Mouse (Mus musculus) left cerebral cortex, adult 8-10 months (tissue): ENCODE data around the gene Cdk19. TPM values are rescaled to one million over a fixed set of nuclear protein-coding genes. Genes with fewer than 3 reads are reported as not detected.
"Not testable (repeated sequence)": the region's sequence is repeated elsewhere in the genome, so short reads cannot be mapped to it uniquely, and the experiment has no call there.

ENCODE experiments used
- DNase-seq, 2 experiments: peaks; one replicate each; pipeline ENCODE4 v3.0.0; 2022; ENCODE audit warnings: low spot score in 2 of 2
- total RNA-seq, 4 experiments: library from RNA; stranded (reverse); gene quantifications; 2 replicates each; pipeline ENCODE4 v1.2.4; 2022

The Cdk19 gene
- total RNA-seq, 4 experiments from 2014 or later, result 46.8 to 57.5 (median 52.8) TPM

DNA sequence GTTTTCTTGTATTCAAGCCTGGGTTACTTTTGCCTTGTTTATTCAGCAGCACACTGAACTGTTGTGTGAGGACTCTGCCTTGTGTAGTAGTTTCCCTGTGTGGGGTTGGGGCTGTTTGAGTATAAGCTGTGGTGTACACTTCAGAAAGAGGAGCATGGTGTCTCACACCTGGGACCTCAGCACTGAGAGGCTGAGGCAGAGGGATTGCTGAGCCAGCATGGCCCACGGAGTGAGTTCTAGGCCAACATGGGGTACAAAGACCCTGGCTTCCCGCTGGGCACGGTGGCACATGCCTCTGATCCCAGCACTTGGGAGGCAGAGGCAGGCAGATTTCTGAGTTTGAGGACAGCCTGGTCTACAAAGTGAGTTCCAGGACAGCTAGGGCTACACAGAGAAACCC, 139.3 kb downstream of the Cdk19 start:
- no peak for DNase-seq

DNA sequence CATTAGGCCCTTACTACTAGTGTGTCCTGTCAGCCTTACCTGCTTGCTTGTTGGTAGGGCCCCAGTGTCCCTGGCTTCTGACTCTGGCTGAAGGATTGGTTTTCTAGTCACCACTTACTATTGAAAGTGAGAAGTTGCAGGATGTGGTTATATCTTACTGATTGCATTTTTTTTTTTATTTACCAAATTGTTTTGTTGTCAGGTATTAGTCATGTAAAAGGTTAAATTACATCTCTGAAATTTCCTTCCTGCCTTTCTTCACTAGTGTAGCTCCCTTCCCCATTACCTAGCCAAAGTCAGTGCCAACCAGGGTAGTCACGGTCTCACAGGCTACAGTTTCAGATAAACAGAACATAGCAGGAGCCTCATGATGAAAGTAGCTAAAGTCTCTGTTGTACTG, 139.9 kb downstream of the Cdk19 start:
- DNase-seq, result no peak

DNA sequence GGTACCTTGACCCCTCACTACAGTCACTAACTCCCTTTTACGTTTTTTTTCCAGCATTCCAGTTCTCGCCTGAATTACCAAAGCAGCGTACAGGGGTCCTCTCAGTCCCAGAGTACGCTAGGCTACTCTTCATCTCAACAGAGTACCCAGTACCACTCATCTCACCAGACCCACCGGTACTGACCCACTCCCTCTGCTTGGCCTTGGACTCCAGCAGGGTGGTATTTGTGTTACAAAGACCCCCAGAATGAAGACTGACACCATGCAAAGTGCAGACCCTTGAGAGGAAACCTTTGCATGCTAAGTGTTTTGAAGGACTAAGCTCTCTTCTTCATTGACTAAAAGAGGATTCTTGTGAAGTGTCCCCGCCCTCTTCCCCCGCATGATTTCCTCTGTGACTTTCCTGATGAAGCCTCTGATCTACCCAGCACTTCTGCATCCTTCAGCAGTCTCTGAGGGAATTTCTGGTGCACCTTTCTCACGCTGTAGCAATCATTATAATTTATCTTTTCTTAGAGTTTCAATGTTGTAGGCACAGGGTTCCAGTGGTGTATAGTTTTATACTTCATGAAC, 140.3 kb downstream of the Cdk19 start:
- DNase-seq, result no peak

DNA sequence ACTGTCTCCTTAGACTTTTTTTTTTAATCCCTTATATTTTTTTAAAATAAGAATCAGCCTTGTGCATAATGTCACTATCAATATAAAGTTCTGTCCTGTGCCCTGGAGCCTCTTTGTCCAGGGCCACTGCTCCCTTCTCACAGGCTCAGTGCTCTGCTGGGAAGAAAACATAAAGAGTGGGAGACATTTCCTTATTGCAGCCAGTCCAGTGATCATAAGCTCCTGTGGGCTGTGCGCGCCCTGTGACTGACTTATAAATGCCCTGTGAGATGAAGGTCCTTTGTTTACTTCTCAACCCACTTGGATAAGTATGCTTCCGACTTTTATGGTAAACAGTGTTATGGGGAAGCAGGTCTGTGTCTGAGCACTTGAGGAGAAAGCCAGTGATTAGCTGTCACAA, 142.2 kb downstream of the Cdk19 start:
- no peak for DNase-seq

DNA sequence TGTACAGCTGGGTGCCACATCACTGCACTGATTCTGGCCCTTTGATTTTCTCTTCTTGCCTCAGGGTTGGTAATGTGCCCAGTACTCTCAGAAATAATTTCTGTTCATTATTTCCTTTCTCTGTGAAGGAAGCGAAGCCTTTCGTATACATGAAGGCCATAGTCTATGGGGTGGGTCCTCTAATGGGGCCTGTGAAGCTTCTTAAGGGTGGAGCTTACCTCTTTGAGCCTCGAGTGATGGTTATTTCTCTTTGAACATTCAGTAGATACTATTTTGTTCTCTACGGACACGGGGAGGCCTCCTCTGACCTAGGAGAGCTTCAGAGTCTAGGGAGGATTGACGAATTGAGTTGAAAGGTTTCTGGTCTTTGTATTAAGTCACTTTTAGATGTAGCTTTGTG, 142.9 kb downstream of the Cdk19 start:
- DNase-seq, result no peak

DNA sequence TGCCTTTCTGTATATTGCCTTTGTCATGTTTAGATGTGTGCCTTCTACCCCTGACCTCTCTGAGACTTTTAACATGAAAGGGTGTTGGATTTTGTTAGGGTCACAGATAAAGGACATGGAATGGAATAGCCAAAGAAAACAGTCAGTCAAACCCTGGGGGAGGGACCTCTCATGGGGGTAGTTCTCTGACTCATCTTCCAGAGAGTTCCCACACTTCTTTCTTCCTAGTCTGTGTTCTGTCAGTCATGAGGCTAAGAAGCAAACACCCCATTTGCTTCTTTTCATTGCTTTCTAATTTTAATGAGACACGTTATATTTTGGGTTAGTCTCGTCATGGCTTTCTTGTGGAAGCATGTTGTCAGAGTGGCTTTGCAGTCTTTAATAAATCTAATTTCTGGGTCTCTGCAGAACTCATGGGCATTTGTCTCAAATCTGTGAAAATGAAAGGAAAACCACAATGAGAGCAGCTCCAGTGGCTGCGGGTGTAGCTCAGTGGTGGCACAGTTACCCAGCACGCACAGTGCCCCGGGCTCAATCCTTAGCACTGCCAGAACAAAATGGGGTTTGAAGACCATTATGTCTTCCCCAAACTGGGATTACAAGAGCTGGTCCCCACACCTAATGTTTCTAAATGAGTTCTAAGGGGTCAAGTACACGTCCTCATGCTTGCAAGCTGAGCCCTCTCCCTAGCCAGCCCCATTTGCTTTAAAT, 149.9 kb downstream of the Cdk19 start:
- DNase-seq, result no peak

DNA sequence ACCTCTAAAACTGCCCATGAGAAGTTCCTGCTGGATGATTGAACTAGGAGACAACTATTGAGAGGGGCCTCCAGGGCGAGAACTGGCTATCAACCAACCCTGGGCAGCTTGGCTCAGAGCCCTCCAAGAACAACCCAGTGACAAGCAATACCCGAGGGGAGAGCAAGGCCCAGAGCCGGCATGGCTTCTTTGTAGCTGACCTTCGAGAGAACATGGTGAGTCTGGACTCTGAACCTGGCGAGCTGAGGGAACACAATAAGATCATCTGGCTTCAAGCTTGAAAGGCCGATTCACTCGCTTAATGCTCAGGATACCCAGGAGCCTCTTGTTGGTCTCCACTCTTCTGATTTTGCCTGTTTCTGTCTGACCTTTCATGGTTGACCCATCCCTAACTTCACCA, 151.8 kb downstream of the Cdk19 start:
- no peak for DNase-seq

DNA sequence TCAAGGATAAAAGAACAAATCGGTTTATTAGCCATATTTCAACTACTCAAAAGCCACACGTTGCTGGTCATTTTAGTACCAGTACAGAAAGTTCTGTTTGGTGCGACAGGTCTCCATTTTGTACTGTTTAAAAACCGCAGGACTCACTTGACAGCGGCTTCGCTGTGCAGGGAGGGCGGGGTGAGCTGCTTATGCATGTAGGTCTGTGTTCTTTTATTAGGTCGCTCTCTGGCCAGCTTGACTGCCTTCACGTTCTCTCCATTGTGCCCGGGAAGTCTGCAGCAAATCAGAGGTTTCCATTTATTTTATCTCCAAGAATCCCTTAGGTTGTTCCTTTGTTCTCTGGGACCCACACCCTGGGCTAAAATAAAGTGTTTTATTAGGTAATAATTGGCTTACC, 152.4 kb downstream of the Cdk19 start:
- no peak for DNase-seq

DNA sequence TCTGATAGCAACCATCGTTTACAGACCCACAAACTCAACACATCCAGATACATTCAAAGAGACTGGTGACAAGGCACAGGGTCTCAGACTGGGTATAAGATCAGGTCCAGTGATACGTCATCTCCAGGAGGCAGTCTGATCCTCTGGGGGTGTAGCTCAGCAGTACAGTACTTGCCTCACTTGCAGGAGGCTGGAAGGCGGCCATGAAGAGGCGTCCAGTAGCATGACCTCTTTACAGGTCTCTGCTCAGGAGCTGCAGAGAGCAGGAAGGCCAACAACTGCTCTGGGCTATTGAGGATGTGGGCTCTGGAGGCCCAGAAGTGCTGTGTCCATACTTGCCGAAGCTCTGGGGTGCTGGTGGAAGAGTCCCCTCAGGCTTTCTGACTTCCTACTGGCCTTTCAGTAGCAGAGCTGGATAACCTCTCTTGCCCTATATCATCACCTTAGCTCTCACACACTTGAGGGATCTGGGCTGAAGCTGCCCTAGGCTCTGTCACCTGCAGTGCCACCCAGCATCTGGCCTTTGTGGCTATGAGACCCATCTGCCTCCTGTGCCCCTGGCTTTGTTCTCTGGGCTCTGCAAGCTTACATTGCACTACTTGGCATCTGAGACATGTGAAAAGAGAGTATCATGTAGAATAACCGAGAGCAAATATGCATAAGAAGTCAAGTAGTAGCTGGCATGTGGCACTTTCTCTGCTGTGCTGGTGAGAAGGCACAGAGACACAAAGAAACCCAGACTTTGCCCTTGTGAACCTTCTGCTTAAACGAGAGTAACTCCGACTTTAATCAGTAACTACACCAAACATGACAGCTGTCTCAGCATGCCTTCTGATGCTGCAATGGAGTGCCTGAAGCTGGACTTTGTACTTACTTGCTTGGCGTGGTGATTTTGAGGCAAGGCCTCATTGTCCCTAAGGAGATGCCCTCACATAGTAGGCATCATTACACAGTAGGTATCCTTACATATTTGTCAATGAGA, 155.1 kb downstream of the Cdk19 start:
- no peak for DNase-seq

DNA sequence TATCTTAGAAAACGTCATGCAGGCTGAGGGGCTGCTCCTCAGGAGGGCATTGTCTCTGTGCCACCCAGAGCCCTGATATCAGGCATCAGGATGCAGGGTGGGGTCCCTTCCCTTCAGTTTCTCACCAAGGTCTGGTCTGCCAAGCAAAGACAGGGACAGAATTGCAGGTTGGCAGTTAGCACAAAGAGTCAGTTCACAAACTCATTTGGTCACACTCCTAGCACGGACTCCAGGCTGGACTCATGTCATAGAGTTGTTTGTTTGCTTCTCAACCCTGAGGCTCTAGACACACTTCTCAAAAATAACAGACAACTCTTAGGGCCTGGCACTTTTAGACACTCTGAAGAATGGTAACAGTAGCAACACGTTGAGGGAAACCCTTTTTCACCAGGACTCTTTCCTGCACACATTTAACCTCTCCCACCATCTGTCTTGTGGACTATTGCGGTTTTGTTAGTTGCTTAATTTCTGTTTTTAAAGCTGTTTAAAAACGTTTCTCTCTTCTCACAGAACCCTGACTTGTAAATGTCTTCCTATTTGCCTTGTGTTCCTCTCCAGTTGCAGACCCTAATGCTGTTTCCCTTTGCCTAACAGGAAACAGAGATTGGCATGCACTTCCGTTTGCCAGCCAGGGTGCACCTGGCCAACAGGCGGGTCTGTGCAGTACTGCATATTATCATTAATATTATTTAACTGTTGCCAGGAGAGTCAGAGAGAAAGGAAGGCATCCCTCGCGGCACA, 158.1 kb downstream of the Cdk19 start:
- no peak for DNase-seq

DNA sequence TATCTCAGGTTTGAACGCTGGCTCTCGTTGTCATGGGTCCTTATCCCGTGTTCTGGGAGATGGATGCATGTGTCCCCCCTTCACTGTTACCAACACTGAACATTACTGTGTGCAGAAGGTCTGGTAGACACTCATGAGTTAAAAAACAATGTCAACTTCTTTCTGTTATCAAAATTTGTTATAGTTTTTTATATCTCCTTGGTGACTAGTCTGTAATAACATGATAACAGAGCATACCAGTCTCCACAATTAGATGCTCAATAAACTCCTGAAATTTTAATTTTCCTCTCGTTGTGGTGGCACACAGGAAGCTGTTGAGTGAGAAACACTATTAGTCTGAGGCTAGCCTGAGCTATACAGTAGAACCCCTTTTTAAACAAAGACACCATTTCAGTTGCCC, 159.1 kb downstream of the Cdk19 start:
- DNase-seq, result no peak

DNA sequence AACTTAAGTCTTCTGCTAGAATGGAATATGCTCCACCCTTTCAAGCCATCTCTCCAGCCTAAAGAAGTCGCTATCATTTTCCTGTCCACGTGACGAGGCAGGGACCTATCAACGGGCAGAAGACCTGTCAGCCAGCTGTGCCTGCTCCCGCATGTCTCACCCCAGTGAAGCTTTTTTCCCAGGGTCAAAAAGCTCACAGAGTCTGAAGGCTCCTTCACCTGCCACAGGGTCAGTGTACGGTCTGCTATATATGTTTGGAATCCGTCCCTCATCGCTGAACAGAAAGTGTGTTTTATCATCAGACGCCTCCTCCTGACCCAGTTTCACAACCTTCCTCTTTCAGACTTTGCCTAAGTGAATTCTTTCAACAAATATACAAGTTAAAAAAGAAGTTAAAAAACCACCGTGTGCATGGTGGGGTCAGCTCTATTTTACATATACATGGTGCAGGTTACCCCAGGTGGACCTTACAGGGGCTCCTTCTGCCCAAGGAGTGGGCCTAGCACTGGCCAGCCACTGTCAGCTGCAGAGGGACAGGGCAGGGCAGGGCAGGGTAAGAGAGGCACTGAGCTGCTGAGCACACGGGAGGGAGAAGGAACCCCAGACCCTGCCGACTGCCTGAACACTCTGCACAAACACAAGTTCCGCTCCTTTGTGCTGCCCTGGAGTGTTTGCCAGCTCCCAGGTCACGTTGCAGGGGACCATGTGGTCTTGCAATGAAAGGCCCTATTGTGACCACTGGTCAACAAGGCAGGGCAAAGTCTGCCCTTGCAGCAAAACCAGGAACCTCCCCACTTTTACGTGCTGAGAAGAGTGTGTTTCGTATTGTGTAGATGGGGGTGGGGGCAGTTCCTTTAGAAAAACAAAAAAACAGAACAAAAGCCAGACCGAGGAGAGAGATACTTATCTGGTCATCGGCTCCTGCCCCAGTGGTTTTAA, 160.2 kb downstream of the Cdk19 start:
- peak; percentile 47 to 90 for DNase-seq

DNA sequence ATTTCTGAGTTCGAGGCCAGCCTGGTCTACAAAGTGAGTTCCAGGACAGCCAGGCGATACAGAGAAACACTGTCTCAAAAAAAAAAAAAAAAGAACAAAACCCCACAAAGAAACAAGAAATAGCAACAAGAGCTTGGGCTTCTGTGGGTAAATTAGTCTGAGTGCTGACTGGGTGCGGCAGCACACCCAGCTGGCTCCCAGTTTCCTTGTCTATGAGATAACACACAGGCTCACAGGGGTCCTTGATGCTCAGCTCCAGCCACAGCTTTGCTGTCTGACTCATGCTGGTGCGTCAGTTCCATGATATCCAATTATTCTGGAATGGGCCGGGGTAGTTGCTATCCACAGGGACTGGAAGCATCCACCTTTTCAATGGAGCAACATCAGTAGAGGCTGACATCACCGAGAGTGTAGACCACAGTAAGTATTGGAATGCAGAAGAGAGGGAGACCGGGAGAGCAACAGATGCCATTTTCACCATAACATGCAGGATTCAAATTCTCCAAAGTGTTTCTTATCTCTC, 161.4 kb downstream of the Cdk19 start:
- DNase-seq, result no peak

DNA sequence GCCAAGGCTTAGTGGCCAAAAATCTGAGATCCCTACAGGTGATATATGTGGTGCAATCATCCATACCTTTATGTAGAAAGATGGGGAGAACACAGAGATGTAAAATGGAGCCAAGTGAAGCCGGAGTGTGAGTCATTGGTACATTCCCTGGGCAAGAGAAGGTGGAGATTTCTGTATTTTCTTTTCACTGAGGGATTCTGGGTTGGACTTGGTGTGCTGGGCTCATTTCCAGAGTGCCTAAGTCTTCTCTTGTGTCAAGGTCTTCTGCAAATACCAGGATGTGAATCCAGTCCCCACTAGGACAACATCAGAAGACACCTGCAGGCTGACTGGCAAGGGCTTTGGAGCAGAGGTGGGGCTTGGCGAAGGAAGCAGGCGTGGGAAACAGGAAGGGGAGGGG, 163.4 kb downstream of the Cdk19 start:
- no peak for DNase-seq

DNA sequence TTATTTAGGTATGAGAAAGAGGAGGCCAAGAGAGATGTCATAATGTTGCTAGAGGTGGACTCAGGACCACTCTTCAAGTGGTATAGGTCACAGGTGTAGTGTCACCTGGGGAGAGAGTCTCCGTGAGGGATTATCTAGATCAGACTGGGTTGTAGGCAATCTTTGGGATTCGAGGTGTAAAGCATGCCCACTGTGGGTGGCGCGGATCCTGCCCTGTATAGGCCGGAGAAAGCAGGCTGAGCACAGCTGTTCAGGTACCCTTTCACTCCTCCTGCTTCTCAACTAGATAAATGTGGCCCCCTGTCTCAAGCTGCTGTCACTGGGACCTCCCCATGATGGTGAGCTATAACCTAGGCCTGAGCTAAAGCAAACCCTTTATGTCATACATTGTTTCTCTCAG, 171.0 kb downstream of the Cdk19 start:
- no peak for DNase-seq

DNA sequence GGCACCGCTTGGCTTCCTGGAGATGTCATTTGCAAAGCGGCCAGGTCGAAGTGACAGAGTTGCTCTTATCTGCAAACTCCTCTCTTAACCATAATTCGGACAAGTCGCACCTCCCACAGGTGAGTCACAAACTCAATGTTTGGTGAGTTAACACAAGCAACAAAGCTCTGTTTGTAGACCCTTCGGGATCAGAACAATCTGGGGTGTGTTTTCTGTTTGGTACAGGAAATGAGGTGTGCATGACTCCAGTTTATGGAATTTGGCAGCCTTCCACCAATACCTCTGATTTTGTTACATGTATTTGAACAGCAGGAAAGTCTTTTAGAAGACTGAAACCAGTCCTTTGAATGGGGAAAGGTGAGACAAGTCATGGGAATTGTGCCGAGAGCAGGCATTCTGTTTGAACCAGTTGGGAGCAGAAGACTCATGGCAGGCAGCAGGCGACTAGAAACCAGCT, 171.9 kb downstream of the Cdk19 start:
- no peak for DNase-seq

DNA sequence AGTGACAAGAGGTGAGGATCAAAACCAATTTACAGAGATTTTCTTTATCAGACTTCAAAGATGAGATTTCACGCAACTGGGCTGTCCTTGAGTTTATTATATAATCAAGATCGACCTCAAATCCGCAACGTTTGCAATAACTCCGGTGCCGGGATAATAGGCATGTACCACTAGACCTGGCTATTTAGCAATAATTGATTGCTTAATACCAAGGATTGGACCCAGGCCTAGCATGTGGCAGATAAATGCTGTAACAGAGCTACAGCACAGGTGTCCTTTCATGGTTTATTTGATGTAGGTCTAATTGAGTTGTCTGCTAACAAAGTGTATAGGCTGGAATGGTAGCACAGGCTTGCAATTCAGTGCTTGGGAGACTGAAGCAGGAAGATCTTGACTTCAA, 172.8 kb downstream of the Cdk19 start:
- no peak for DNase-seq

DNA sequence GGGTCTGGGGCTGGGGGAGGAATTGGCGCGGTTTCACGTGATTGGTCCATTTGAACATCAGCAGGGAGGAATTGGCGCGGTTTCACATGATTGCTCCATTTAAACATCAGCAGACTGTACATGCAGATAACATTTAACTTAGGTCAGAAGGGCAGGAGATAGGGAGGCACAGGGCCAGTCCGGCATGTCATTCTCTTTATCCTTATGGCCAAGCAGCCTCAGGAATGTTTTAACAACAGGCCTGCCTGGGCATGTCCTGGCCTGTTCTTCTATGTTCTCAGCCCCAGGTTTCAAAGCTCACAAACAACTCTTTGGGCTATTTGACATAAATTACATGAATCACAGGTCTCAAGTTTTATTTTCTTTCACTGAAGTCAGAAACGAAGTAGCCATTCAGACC, 173.6 kb downstream of the Cdk19 start:
- DNase-seq, result not testable (repeated sequence)

DNA sequence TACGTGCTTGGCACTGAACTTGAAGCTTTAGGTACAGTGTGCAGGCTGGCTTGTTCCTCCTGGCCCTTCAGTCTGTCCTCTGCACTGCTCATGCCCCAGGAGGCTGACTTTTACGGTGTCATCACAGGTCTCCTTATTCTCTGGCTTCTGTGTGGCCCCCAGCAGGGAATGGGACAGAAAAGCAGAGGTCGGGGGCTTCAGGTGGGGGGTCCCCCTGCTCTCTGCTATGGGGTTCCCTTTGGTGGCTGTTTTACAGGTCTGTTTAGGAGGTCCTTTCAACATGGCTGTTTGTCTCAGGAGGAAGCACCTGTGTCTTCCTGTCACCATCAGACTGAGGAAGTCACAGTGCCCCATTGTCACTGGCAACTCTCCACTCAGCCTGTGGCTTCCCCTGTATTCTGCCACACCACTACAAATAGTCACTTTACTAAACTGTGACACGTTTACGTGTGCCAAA, 175.9 kb downstream of the Cdk19 start:
- peak in 1 of 2 experiments; percentile 7 for DNase-seq

DNA sequence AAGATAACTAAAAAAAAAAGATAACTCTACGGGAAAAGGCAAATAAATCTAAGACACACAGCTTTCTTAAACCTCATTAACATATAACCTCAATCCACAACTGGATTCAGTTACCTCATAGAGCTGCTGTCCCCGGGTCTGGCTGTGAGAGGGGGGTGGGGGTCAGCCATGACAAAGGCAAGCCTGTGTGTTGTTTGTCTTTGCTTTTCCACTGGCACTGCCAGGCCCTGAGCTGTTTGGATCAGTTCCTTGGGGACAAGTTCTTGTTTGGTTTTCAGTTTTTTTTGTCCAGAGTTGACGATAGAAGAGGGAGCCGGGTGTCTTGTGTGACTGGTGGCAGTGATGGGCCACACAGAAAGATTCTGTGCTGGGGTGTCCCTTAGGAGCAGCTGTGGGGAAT, 177.1 kb downstream of the Cdk19 start:
- peak in 1 of 2 experiments; percentile 83 for DNase-seq
